ENCODE assay signal across 2 mouse cellular contexts in the genomic region with DNA sequence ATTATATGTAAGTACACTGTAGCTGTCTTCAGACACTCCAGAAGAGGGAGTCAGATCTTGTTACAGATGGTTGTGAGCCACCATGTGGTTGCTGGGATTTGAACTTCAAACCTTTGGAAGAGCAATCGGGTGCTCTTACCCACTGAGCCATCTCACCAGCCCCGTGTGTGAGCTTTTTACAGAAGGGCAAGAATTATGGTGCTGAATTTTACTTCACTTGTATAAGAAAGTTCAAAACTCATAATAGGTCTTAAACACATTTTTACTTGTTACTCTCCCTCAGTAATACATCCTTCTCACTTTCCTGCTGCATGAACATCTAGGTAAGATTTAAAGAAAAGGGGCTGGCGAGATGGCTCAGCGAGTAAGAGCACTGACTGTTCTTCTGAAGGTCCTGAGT. TPM values are rescaled to one million over a fixed set of nuclear protein-coding genes. Genes with fewer than 3 reads are reported as not detected.
DNase-seq lines count a peak whose midpoint lies in the region; TF ChIP-seq lines count a peak whose summit lies in the region.
"Not testable (repeated sequence)": the region's sequence is repeated elsewhere in the genome, so short reads cannot be mapped to it uniquely, and the experiment has no call there.

No protein-coding gene starts in this region.

- not testable (repeated sequence) for H3K9me3 ChIP-seq in CH12.LX (replicated peaks; ENCODE audit: low read length); MEL (replicated peaks; ENCODE audit: insufficient read depth, low read length)

- not testable (repeated sequence) for H3K9ac ChIP-seq in CH12.LX (ENCODE audit: insufficient read depth, low read depth); MEL (ENCODE audit: control insufficient read depth, low read depth, low read length, poor library complexity, severe bottlenecking)

- not testable (repeated sequence) for H3K79me2 ChIP-seq in CH12.LX (replicated peaks; ENCODE audit: control insufficient read depth, extremely low read depth, insufficient read depth, poor library complexity, severe bottlenecking); MEL (ENCODE audit: control insufficient read depth, insufficient read depth, low read length, poor library complexity)

- not testable (repeated sequence) for TF ChIP-seq EP300 in CH12.LX (IDR thresholded peaks at IDR 0.05; ENCODE audit: low read length); MEL (IDR thresholded peaks at IDR 0.05; ENCODE audit: low read depth in 1 of 2, low read length in 2 of 2)

- in situ Hi-C loops in CH12.LX (cut with MboI; ENCODE audit: low pct_ligation_motif_present, low pct_unique_long_range_greater_than_20kb, low sequenced_read_pairs): loop anchor here (25.0 kb wide), 1 partner anchor 257 kb away; the partner anchor contains the start of gene Lat2

- not testable (repeated sequence) for TF ChIP-seq CTCF in CH12.LX (conservative IDR thresholded peaks at IDR 0.05 in 1 of 2, IDR thresholded peaks at IDR 0.05 in 1 of 2; ENCODE audit: low read depth in 2 of 2, low read length in 2 of 2); MEL (IDR thresholded peaks at IDR 0.05 in 2 of 3, conservative IDR thresholded peaks at IDR 0.05 in 1 of 3; ENCODE audit: control insufficient read depth in 1 of 3, insufficient read depth in 1 of 3, low read depth in 2 of 3, low read length in 3 of 3, poor library complexity in 1 of 3, severe bottlenecking in 1 of 3)

- not testable (repeated sequence) for H3K4me2 ChIP-seq in CH12.LX (ENCODE audit: insufficient read depth, low read depth, poor library complexity, severe bottlenecking)

- DNase-seq in CH12.LX (ENCODE audit: extremely low read depth); MEL (ENCODE audit: low read depth, low spot score): not testable (repeated sequence)

- TF ChIP-seq RAD21 in CH12.LX (IDR thresholded peaks at IDR 0.05; ENCODE audit: low read depth, low read length); MEL (IDR thresholded peaks at IDR 0.05; ENCODE audit: low read depth, low read length): not testable (repeated sequence)

- H3K4me1 ChIP-seq in CH12.LX (ENCODE audit: control insufficient read depth in 1 of 2, insufficient read depth in 2 of 2): peaks cover 0 to 41% of the 10 kb centered on the region in 2 experiments; a peak in 2 of 4 replicates
- H3K4me1 ChIP-seq in MEL (ENCODE audit: control insufficient read depth in 1 of 2, insufficient read depth in 2 of 2, low read length in 2 of 2): not testable (repeated sequence)

- not testable (repeated sequence) for H3K4me3 ChIP-seq in CH12.LX (replicated peaks in 1 of 3; ENCODE audit: low read depth in 2 of 3, low read length in 2 of 3, poor library complexity in 1 of 3); MEL (ENCODE audit: control insufficient read depth in 1 of 2, insufficient read depth in 1 of 2, low read depth in 2 of 2, low read length in 2 of 2)

- dilution Hi-C loops in CH12.LX (cut with MboI; ENCODE audit: extremely low pct_ligation_motif_present, extremely low pct_unique_long_range_greater_than_20kb, low sequenced_read_pairs): not testable (repeated sequence)

- H3K27me3 ChIP-seq in CH12.LX (replicated peaks); MEL (ENCODE audit: control insufficient read depth in 1 of 2, insufficient read depth in 2 of 2, low read length in 2 of 2): not testable (repeated sequence)

- TF ChIP-seq POLR2A in CH12.LX (IDR thresholded peaks at IDR 0.05; ENCODE audit: low read depth, low read length); MEL (IDR thresholded peaks at IDR 0.05; ENCODE audit: control insufficient read depth in 1 of 2, insufficient read depth in 1 of 2, low read depth in 1 of 2, low read length in 2 of 2, poor library complexity in 1 of 2): not testable (repeated sequence)

- H3K36me3 ChIP-seq in CH12.LX (replicated peaks in 1 of 2; ENCODE audit: control insufficient read depth in 1 of 2, insufficient read depth in 1 of 2, low read length in 1 of 2): peaks cover 0 to 32% of the 10 kb centered on the region in 2 experiments
- not testable (repeated sequence) for H3K36me3 ChIP-seq in MEL (ENCODE audit: control insufficient read depth in 1 of 2, insufficient read depth in 2 of 2, low read length in 2 of 2)

- H3K27ac ChIP-seq in CH12.LX (ENCODE audit: insufficient read depth, low read depth); MEL (ENCODE audit: control insufficient read depth, low read depth, low read length): not testable (repeated sequence)

TF ChIP-seq in CH12.LX, 34 proteins besides CTCF, POLR2A, EP300 and RAD21:
- TF ChIP-seq TBP (conservative IDR thresholded peaks at IDR 0.05; ENCODE audit: low read depth, low read length): peak; percentile 83

TF ChIP-seq in MEL, 35 proteins besides CTCF, POLR2A, EP300 and RAD21:
- peak; percentile 83 for TF ChIP-seq TBP (IDR thresholded peaks at IDR 0.05; ENCODE audit: low read depth, low read length)

RNA-seq across cellular contexts. Expression of gene Gtf2i, which starts 40.8 kb away (rescaled TPM):
- total RNA-seq in CH12.LX (2012; rRNA removed): 36.2 and 42.2 TPM in 2 replicates
- 24.5 and 28.4 TPM in 2 replicates for total RNA-seq in CH12.LX (2014; rRNA removed)
- polyA plus RNA-seq in CH12.LX (2012; ENCODE audit: insufficient read length, low read depth): 58.9 and 60.9 TPM in 2 replicates
- total RNA-seq in MEL (2012; rRNA removed): 46.7 and 47.2 TPM in 2 replicates
- 100 to 1,000 TPM; 128 to 151 TPM for polyA plus RNA-seq in MEL (2012; ENCODE audit: insufficient read depth in 1 of 2, insufficient read length in 2 of 2, low read depth in 1 of 2, low replicate concordance in 2 of 2, missing spikeins in 1 of 2)
